Mouse (Mus musculus) megakaryocyte progenitor cell, adult 5-6 weeks (primary cell): ENCODE measurements around the gene Obscn. TPM values are rescaled to one million over a fixed set of nuclear protein-coding genes. Genes with fewer than 3 reads are reported as not detected.
A peak's percentile ranks its signal among the peaks of the same experiment; 100 is the strongest.

ENCODE experiments used
- ATAC-seq: replicated peaks from 2 replicates; pipeline ENCODE4 v1.8.0; 2016; ENCODE audit warnings: mild to moderate bottlenecking, moderate TSS enrichment, inconsistent platforms; ENCODE audit not compliant: poor library complexity
- total RNA-seq, 2 experiments: library from RNA; stranded (forward) in 1 of 2; stranded (reverse) in 1 of 2; fragments of 157-497, 149-512 nt in 1 of 2; fragments of 200-1000 nt in 1 of 2; gene quantifications; 2 replicates each; pipeline versions ENCODE4 v1.2.3 to v1.2.4; 2015 to 2017

Obscn gene
- total RNA-seq, 2 experiments from 2014 or later = 0.07 TPM; not detected in 1

DNA sequence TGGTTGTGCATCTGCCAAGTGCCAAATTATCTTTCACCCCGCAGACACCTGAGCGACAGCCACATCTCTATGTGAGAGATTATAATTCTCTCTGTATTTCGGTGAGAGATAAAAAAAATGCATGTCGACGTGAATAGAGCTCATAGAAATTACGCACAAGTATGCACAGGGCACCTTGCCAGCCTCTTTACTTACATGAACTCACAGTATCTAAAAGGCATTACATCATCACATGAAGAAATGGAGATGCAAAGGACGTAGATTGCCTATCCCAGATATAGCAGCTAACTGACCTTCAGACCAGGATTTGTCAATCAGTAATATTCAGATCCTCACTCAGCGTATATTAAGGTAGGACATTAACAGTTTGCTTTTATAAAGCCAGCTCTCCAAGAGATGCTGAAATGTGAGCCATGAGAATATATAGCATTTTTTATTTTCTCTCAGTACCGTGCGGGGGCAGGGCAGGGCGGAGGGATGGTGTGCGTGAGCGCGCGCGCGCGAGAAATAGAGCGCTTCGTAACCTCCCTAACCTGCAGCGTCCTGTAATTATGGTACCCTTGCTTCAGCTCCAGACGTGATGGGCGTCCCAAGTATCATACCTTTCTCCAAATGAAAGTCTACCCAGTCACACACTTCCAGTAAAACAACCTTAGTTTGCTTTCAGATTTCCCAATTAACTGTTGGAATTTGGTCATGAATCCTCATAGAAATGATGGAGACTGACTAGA lies 188.2 kb downstream of the Obscn start:
- peak; percentile 52 for ATAC-seq

DNA sequence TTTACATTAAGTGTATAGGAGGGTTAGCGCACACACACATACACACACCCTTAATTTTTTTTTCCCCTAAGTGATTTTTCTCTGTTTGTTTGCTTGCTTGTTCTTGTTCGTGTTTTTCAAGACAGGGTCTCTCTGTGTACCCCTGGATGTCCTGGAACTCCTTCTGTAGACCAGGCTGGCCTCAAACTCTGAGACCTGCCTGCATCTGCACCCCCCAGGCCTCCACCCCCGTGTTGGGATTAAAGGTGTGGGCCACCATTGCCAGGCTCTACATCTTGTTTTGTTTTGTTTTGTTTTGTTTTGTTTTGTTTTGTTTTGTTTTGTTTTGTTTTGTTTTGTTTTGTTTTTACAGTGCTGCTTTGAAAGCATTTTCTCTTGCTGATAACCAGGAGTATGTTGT lies 188.9 kb downstream of the Obscn start:
- no peak for ATAC-seq

Other genes starting within 250 kb of the Obscn start
- 23.9 and 29.2 TPM in 2 replicates for gene Zfp39, start 232.2 kb downstream of the Obscn start, total RNA-seq (2015)
- 7.9 and 9.5 TPM in 2 replicates for gene Zfp39, start 232.2 kb downstream of the Obscn start, total RNA-seq (2017)
- gene Btnl10, start 218.5 kb downstream of the Obscn start, total RNA-seq (2015) = 1.4 and 1.5 TPM in 2 replicates
- gene Btnl10, start 218.5 kb downstream of the Obscn start, total RNA-seq (2017) = 1.8 and 1.9 TPM in 2 replicates
- 65.8 and 66.4 TPM in 2 replicates for gene Rnf187, start 197.5 kb downstream of the Obscn start, total RNA-seq (2015)
- 70.6 and 83.6 TPM in 2 replicates for gene Rnf187, start 197.5 kb downstream of the Obscn start, total RNA-seq (2017)
- 1.6 and 1.9 TPM in 2 replicates for gene Hist3h2ba, start 187.5 kb downstream of the Obscn start, total RNA-seq (2015)
- gene Hist3h2ba, start 187.5 kb downstream of the Obscn start, total RNA-seq (2017) = 1.8 and 2.3 TPM in 2 replicates
- 19.4 and 20.2 TPM in 2 replicates for gene Hist3h2a, start 181.7 kb downstream of the Obscn start, total RNA-seq (2015)
- gene Hist3h2a, start 181.7 kb downstream of the Obscn start, total RNA-seq (2017) = 223 and 238 TPM in 2 replicates
- 0.10 TPM in 1 of 2 replicates, not detected in the other for gene Trim17, start 181.7 kb downstream of the Obscn start, total RNA-seq (2015)
- not detected in 2 replicates for gene Trim17, start 181.7 kb downstream of the Obscn start, total RNA-seq (2017)
- 24.0 and 25.0 TPM in 2 replicates for gene Trim11, start 158.3 kb downstream of the Obscn start, total RNA-seq (2015)
- gene Trim11, start 158.3 kb downstream of the Obscn start, total RNA-seq (2017) = 25.9 and 32.8 TPM in 2 replicates
- 2.8 and 3.6 TPM in 2 replicates for gene Iba57, start 27.3 kb upstream of the Obscn start, total RNA-seq (2015)
- gene Iba57, start 27.3 kb upstream of the Obscn start, total RNA-seq (2017) = 3.5 and 4.6 TPM in 2 replicates
- gene Gjc2, start 46.8 kb upstream of the Obscn start, total RNA-seq (2015) = not detected in 2 replicates
- gene Gjc2, start 46.8 kb upstream of the Obscn start, total RNA-seq (2017) = not detected in 2 replicates
- gene Guk1, start 55.8 kb upstream of the Obscn start, total RNA-seq (2015) = 61.9 and 62.8 TPM in 2 replicates
- gene Guk1, start 55.8 kb upstream of the Obscn start, total RNA-seq (2017) = 29.9 and 34.7 TPM in 2 replicates
- 33.4 and 49.5 TPM in 2 replicates for gene Mrpl55, start 66.1 kb upstream of the Obscn start, total RNA-seq (2015)
- gene Mrpl55, start 66.1 kb upstream of the Obscn start, total RNA-seq (2017) = 48.7 and 56.2 TPM in 2 replicates
- 14.9 and 17.9 TPM in 2 replicates for gene 2310033P09Rik, start 71.9 kb upstream of the Obscn start, total RNA-seq (2015)
- 8.7 and 17.8 TPM in 2 replicates for gene 2310033P09Rik, start 71.9 kb upstream of the Obscn start, total RNA-seq (2017)
- 280 and 290 TPM in 2 replicates for gene Arf1, start 91.9 kb upstream of the Obscn start, total RNA-seq (2015)
- gene Arf1, start 91.9 kb upstream of the Obscn start, total RNA-seq (2017) = 343 and 378 TPM in 2 replicates
- gene Wnt3a, start 154.3 kb upstream of the Obscn start, total RNA-seq (2015) = not detected in 2 replicates
- gene Wnt3a, start 154.3 kb upstream of the Obscn start, total RNA-seq (2017) = not detected in 2 replicates
- gene Wnt9a, start 170.5 kb upstream of the Obscn start, total RNA-seq (2015) = not detected in 2 replicates
- gene Wnt9a, start 170.5 kb upstream of the Obscn start, total RNA-seq (2017) = not detected in 2 replicates
- not detected in 2 replicates for gene Prss38, start 239.3 kb upstream of the Obscn start, total RNA-seq (2015)
- not detected in 2 replicates for gene Prss38, start 239.3 kb upstream of the Obscn start, total RNA-seq (2017)